Mouse (Mus musculus): ENCODE measurements around the gene Ripk1. TPM values are rescaled to one million over a fixed set of nuclear protein-coding genes. Genes with fewer than 3 reads are reported as not detected.

The Ripk1 gene
- polyA plus RNA-seq, 1 experiment from 2014 or later: 11.6 TPM

DNA sequence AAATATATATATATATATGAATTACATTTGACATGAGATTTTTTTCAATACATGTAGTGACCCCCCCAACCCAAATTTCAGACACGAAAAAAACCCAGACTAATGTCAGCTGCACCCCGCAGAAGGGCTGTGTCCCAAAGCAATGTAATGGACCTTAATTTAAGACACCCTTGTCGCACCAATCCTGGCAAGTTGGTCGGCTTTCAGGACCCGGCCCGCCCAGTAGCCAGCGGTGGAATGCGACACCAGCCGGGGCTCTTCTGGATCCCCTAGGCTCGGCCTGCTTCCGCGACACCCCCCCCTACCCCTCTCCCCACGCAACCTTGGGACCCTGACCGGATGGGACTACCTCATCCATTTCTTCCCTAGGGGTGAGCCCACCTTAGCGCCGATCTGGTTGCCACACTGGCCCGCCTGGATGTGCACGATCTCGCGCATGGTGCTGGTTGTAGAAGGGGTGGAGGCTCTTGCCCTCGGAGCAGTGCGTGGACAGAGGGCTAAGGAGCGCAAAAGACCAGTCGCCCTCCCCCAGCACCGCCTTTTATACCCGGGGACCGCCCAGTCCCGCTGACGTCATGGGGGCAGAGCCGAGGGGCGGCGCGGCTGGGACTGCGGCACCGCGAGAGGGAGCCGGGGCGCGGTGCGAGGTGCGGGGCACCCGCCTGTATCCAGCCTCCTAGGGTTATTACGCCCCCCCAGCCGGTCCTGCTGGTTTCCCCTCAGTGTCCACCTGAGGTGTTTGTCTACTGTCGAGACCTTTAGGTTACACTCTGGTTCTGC lies 75.5 kb downstream of the Ripk1 start, which contains the start of gene Tubb2a:
Gene Tubb2a, minus strand, starts transcription at position 516 of the 780 bp plus-strand sequence.
- Histone ChIP-seq H3K4me1 (ENCODE audit: control insufficient read depth, insufficient read depth, low read length) (peaks cover 9% of the 10 kb centered on the region), H3K27ac (ENCODE audit: low read depth, low read length) (0 out of 2 replicates have a peak within 1 kb of the TSS, but pooled peaks have one; percentile 12), H3K4me2 (peak within 1 kb of the TSS; percentile 96), H3K4me3 (ENCODE audit: low read depth, low read length) (peak within 1 kb of the TSS; percentile 59), H3K27me3 (ENCODE audit: control insufficient read depth, insufficient read depth, low read length) (no peaks in the 10 kb centered on the region), H3K9me3 (replicated peaks; ENCODE audit: control insufficient read depth, low read length) (no peaks in the 10 kb centered on the region), H3K36me3 (ENCODE audit: control insufficient read depth, insufficient read depth, low read length) (no peaks in the 10 kb centered on the region), H3K9ac (ENCODE audit: low read depth, low read length) (peak within 1 kb of the TSS; percentile 81)
- ATAC-seq (replicated peaks; ENCODE audit: insufficient number of reproducible peaks, low FRiP score, low TSS enrichment): peak; percentile 93
- WGBS (ENCODE audit: insufficient replicate concordance): 1% methylated on average over 45 of the region's 45 CpGs

DNA sequence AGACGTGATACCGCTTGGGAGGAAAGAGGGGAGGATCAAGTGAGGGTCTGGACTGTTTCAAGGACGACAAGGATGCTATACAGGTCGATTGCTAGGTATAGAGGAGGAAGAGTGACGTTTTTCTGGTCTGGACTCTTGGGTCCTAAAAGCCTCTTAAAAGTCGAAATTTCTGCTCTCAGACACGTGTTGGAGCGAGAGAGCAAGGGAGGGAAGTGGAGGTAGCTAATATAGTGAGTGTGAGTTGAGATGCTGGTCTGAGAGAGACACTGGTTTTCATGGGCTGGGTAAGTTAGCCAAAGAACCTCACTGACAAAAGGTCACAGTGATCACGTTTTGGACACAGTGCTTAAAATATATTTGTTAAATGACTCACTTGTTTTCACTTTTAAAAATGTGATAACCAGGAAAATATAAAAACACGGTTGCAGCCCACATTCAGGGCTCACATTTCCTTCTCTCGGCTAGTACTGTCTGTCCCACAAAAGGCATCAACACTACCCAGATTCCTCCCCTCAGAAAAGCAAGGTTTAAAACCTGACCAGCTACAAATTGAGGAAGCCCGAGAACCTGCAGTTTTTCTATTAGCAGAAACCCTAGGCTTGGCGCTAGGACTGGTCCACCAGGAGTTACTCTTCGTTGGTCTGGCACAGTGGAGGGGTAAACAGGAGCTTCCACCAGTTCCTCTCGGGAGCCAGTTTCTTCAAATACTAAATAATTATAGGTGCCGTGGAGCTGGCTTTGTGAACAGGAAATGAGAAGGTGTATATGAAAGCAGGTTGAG lies 76.5 kb downstream of the Ripk1 start:
- peak overlapping the region; percentile 96 for H3K4me2 ChIP-seq
- H3K4me1 ChIP-seq (ENCODE audit: control insufficient read depth, insufficient read depth, low read length): peaks cover 9% of the 10 kb centered on the region
- H3K9ac ChIP-seq (ENCODE audit: low read depth, low read length): peak overlapping the region; percentile 81
- H3K4me3 ChIP-seq (ENCODE audit: low read depth, low read length): peak overlapping the region; percentile 59
- ATAC-seq (replicated peaks; ENCODE audit: insufficient number of reproducible peaks, low FRiP score, low TSS enrichment): no peak
- no peaks in the 10 kb centered on the region for H3K9me3 ChIP-seq (replicated peaks; ENCODE audit: control insufficient read depth, low read length)
- no peaks in the 10 kb centered on the region for H3K36me3 ChIP-seq (ENCODE audit: control insufficient read depth, insufficient read depth, low read length)
- no peaks in the 10 kb centered on the region for H3K27me3 ChIP-seq (ENCODE audit: control insufficient read depth, insufficient read depth, low read length)
- no peak overlapping the region for H3K27ac ChIP-seq (ENCODE audit: low read depth, low read length)
- WGBS (ENCODE audit: insufficient replicate concordance): 38% methylated on average over 16 of the region's 16 CpGs

DNA sequence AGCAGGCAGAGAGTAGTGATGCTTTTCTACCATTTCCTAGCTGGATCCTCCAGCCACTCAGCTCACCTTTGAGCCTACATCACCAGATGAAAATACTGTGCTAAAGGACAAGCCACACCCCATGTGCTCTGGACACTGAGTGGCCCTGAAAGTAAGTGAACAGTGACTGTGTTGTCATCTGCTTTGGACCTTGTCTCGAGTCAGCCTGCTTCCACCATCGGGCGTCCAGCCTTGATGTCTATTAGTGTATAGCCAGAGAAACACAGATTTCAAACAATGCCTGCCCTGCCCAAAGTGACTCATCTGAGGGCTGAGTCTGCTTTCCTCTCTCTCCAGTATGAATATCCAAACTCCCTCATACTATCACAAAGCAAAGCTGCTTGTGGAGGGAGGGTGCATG lies 77.6 kb downstream of the Ripk1 start:
- no peak overlapping the region for H3K4me2 ChIP-seq
- H3K4me1 ChIP-seq (ENCODE audit: control insufficient read depth, insufficient read depth, low read length): peaks cover 9% of the 10 kb centered on the region
- H3K9ac ChIP-seq (ENCODE audit: low read depth, low read length): no peak overlapping the region
- H3K27me3 ChIP-seq (ENCODE audit: control insufficient read depth, insufficient read depth, low read length): no peaks in the 10 kb centered on the region
- ATAC-seq (replicated peaks; ENCODE audit: insufficient number of reproducible peaks, low FRiP score, low TSS enrichment): no peak
- H3K27ac ChIP-seq (ENCODE audit: low read depth, low read length): no peak overlapping the region
- WGBS (ENCODE audit: insufficient replicate concordance): 85% methylated on average over 3 of the region's 3 CpGs
- H3K9me3 ChIP-seq (replicated peaks; ENCODE audit: control insufficient read depth, low read length): no peaks in the 10 kb centered on the region
- no peak overlapping the region for H3K4me3 ChIP-seq (ENCODE audit: low read depth, low read length)
- H3K36me3 ChIP-seq (ENCODE audit: control insufficient read depth, insufficient read depth, low read length): no peaks in the 10 kb centered on the region

DNA sequence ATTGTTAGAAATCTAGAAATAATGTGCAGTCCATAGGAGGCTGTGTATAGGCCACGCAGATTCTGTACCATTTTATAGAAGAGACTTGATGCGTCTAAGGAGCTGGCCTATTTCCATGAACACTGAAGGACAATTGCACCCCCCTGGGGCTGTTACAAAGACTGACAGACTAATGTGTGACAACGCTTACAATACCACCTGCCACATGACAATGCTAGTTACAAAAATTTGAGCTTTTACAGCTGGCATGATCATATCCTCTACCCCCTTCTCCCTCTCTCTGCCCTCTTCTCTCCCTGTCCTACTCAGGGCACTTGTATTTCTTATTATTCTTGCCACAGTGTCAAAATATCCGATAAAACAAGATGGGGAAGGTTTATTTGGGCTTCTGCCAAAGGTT lies 79.8 kb downstream of the Ripk1 start:
- H3K4me2 ChIP-seq: no peak overlapping the region
- H3K9ac ChIP-seq (ENCODE audit: low read depth, low read length): no peak overlapping the region
- no peak overlapping the region for H3K4me3 ChIP-seq (ENCODE audit: low read depth, low read length)
- WGBS (ENCODE audit: insufficient replicate concordance): 87% methylated on average over 4 of the region's 4 CpGs
- H3K27me3 ChIP-seq (ENCODE audit: control insufficient read depth, insufficient read depth, low read length): no peaks in the 10 kb centered on the region
- H3K9me3 ChIP-seq (replicated peaks; ENCODE audit: control insufficient read depth, low read length): no peaks in the 10 kb centered on the region
- H3K4me1 ChIP-seq (ENCODE audit: control insufficient read depth, insufficient read depth, low read length): peaks cover 7% of the 10 kb centered on the region
- no peaks in the 10 kb centered on the region for H3K36me3 ChIP-seq (ENCODE audit: control insufficient read depth, insufficient read depth, low read length)
- H3K27ac ChIP-seq (ENCODE audit: low read depth, low read length): no peak overlapping the region
- no peak for ATAC-seq (replicated peaks; ENCODE audit: insufficient number of reproducible peaks, low FRiP score, low TSS enrichment)

DNA sequence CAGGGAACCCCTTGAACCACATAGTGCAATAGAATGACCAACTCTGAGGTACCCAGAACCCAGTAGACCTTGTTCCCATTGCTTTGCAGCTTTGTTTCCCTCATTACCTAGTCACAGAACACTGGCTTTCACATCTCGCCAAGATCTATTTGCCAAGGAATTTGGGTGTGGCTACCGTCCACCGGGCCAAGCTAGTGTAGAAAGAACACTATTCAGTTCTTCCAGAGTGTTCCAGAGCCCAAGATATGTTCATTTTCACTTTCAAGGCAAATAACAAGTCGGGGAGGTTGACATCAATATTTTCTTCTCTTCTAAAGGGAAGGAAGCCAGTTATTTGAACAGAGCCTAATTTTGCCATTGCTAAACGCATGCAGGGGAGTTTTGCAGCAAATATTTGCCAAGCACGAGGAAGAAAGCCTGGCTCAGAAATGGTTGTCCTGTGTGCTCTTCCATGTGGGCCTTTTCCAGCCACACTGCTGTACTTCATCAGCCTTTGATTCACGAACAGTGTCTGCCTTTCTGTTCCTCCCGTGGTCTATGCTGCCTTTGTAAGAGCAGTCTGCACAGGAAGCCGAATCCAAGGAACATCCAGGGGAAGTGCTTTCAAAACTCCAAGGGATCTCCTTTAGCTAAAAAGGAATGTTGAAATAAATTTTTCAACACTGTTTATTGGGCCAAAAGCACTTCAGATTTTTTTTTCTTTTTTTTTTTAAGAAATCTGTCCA lies 82.0 kb downstream of the Ripk1 start:
- H3K27ac ChIP-seq (ENCODE audit: low read depth, low read length): no peak overlapping the region
- no peak overlapping the region for H3K9ac ChIP-seq (ENCODE audit: low read depth, low read length)
- ATAC-seq (replicated peaks; ENCODE audit: insufficient number of reproducible peaks, low FRiP score, low TSS enrichment): no peak
- H3K4me2 ChIP-seq: no peak overlapping the region
- H3K4me3 ChIP-seq (ENCODE audit: low read depth, low read length): no peak overlapping the region
- no peaks in the 10 kb centered on the region for H3K9me3 ChIP-seq (replicated peaks; ENCODE audit: control insufficient read depth, low read length)
- WGBS (ENCODE audit: insufficient replicate concordance): 68% methylated on average over 9 of the region's 9 CpGs
- no peaks in the 10 kb centered on the region for H3K36me3 ChIP-seq (ENCODE audit: control insufficient read depth, insufficient read depth, low read length)
- H3K27me3 ChIP-seq (ENCODE audit: control insufficient read depth, insufficient read depth, low read length): no peaks in the 10 kb centered on the region
- H3K4me1 ChIP-seq (ENCODE audit: control insufficient read depth, insufficient read depth, low read length): peaks cover 11% of the 10 kb centered on the region; the same call in 1 of the 2 replicates

Other genes starting within 250 kb of the Ripk1 start
- not detected in 2 replicates for gene Serpinb6e, start 159.0 kb upstream of the Ripk1 start, polyA plus RNA-seq (2014; fragmentation: Nextera tagmentation; extraction: Ambion mirVana)
- gene Serpinb6c, start 96.7 kb upstream of the Ripk1 start, polyA plus RNA-seq (2014; fragmentation: Nextera tagmentation; extraction: Ambion mirVana): not detected in 2 replicates
- gene Nqo2, start 37.7 kb upstream of the Ripk1 start, polyA plus RNA-seq (2014; fragmentation: Nextera tagmentation; extraction: Ambion mirVana): 29.6 and 35.1 TPM in 2 replicates
- 45.0 and 45.6 TPM in 2 replicates for gene Serpinb6a, start 431 bp downstream of the Ripk1 start, polyA plus RNA-seq (2014; fragmentation: Nextera tagmentation; extraction: Ambion mirVana)
- gene Bphl, start 35.2 kb downstream of the Ripk1 start, polyA plus RNA-seq (2014; fragmentation: Nextera tagmentation; extraction: Ambion mirVana): 42.4 and 44.8 TPM in 2 replicates
- gene Tubb2a, start 75.6 kb downstream of the Ripk1 start, polyA plus RNA-seq (2014; fragmentation: Nextera tagmentation; extraction: Ambion mirVana): 96.2 and 112 TPM in 2 replicates
- gene Tubb2b, start 128.1 kb downstream of the Ripk1 start, polyA plus RNA-seq (2014; fragmentation: Nextera tagmentation; extraction: Ambion mirVana): 25.2 and 35.0 TPM in 2 replicates
- 59.0 and 66.1 TPM in 2 replicates for gene Psmg4, start 160.6 kb downstream of the Ripk1 start, polyA plus RNA-seq (2014; fragmentation: Nextera tagmentation; extraction: Ambion mirVana)